Mouse (Mus musculus) spleen, adult 2 months (tissue): Measurements from ENCODE around the gene Sult1a1. TPM values are rescaled to one million over a fixed set of nuclear protein-coding genes. Genes with fewer than 3 reads are reported as not detected.

Experiments
- DNase-seq, 2 experiments: peaks; one replicate each; pipeline versions ENCODE4 v3.0.0 to v3.0.0-alpha.2; 2012 to 2021; ENCODE audit warnings: low spot score in 2 of 2, low read depth in 1 of 2
- H3K27ac ChIP-seq: fragments of 200-500 bp; 2 replicates; pipeline ENCODE4 v1.5.1; 2012; ENCODE audit warnings: low read length, inconsistent platforms; ENCODE audit not compliant: insufficient read depth
- H3K27me3 ChIP-seq: fragments of 200-500 bp; 2 replicates; pipeline ENCODE4 v1.6.1; 2012; ENCODE audit warnings: mild to moderate bottlenecking, moderate library complexity, low read length, inconsistent platforms; ENCODE audit not compliant: control insufficient read depth, insufficient read depth
- H3K36me3 ChIP-seq: fragments of 200-500 bp; 2 replicates; pipeline ENCODE4 v1.6.1; 2012; ENCODE audit warnings: mild to moderate bottlenecking, low read length, inconsistent platforms; ENCODE audit not compliant: control insufficient read depth, insufficient read depth
- H3K4me1 ChIP-seq: fragments of 200-500 bp; 2 replicates; pipeline ENCODE4 v1.6.1; 2011; ENCODE audit warnings: inconsistent platforms; ENCODE audit not compliant: control insufficient read depth, insufficient read depth, insufficient read length
- H3K4me3 ChIP-seq: fragments of 200-500 bp; 2 replicates; pipeline ENCODE4 v1.5.1; 2011; ENCODE audit warnings: mild to moderate bottlenecking, inconsistent platforms; ENCODE audit not compliant: insufficient read depth, insufficient read length; ENCODE audit errors: extremely low read depth
- CTCF ChIP-seq: fragments of 200-500 bp; IDR thresholded peaks from 2 replicates; pipeline ENCODE4 v1.5.1; 2011; ENCODE audit warnings: mild to moderate bottlenecking, inconsistent platforms; ENCODE audit not compliant: insufficient read depth, insufficient read length, insufficient replicate concordance; ENCODE audit errors: extremely low read depth
- POLR2A ChIP-seq: fragments of 200-500 bp; IDR thresholded peaks from 2 replicates; pipeline ENCODE4 v1.6.1; 2011; ENCODE audit warnings: low read depth, low read length, inconsistent platforms
- WGBS: fragments of 180-500 bp; shearing (Covaris S2); methylation state at CpG from one replicate; pipeline ENCODE4 v1.1.7; 2018; 5-methylcytosine and 5-hydroxymethylcytosine counted together
- polyA plus RNA-seq: library from polyadenylated mRNA; depleted of rRNA; stranded (reverse); fragments of >200 nt; gene quantifications from 2 replicates; pipeline ENCODE4 v1.2.3, GENCODE M21; 2012

Sult1a1 gene
- polyA plus RNA-seq, 1 experiment = 12.9 TPM

GRCm38 (mm10) chr7:126711910-126712309 lies 35.7 kb upstream of the Sult1a1 start:
- H3K4me3 ChIP-seq = no peak overlapping the region
- H3K27ac ChIP-seq = no peak overlapping the region
- TF ChIP-seq CTCF = no peak
- TF ChIP-seq POLR2A = no peak
- peaks cover 16% of the 10 kb centered on the region for H3K4me1 ChIP-seq
- no peak for DNase-seq
- H3K27me3 ChIP-seq = no peaks in the 10 kb centered on the region
- 88% methylated on average over 3 of the region's 3 CpGs for WGBS
- no peaks in the 10 kb centered on the region for H3K36me3 ChIP-seq

- Histone ChIP-seq H3K27me3 (no peaks in the 10 kb centered on the region), H3K4me1 (peaks cover 21% of the 10 kb centered on the region), H3K36me3 (no peaks in the 10 kb centered on the region), H3K27ac (no peak overlapping the region), H3K4me3 (no peak overlapping the region)
- 49% methylated on average over 2 of the region's 4 CpGs for WGBS
- no peak for DNase-seq
- no peak for TF ChIP-seq CTCF
- no peak for TF ChIP-seq POLR2A
Measured at GRCm38 (mm10) chr7:126710266-126710665, 34.0 kb upstream of the Sult1a1 start.

- H3K27ac ChIP-seq = peak overlapping the region; percentile 87
- peaks cover 21% of the 10 kb centered on the region for H3K4me1 ChIP-seq
- 70% methylated on average over 10 of the region's 10 CpGs for WGBS
- no peak overlapping the region for H3K4me3 ChIP-seq
- H3K36me3 ChIP-seq = peaks cover 3% of the 10 kb centered on the region; the same call in 1 of the 2 replicates
- no peak for DNase-seq
- H3K27me3 ChIP-seq = no peaks in the 10 kb centered on the region
- no peak for TF ChIP-seq CTCF
- no peak for TF ChIP-seq POLR2A
Measured at GRCm38 (mm10) chr7:126708175-126708952, 32.1 kb upstream of the Sult1a1 start.

GRCm38 (mm10) chr7:126707442-126708174 lies 31.4 kb upstream of the Sult1a1 start, which contains the start of gene Coro1a:
TSS of gene Coro1a (minus strand) at chr7:126707787.
- DNase-seq = peak; percentile 67 to 73
- Histone ChIP-seq H3K27me3 (no peaks in the 10 kb centered on the region), H3K36me3 (peaks cover 11% of the 10 kb centered on the region), H3K4me1 (peaks cover 21% of the 10 kb centered on the region), H3K27ac (peak within 1 kb of the TSS; percentile 87), H3K4me3 (no peak within 1 kb of the TSS)
- no peak; the same call in 1 of the 2 replicates for TF ChIP-seq POLR2A
- no peak for TF ChIP-seq CTCF
- 28% methylated on average over 19 of the region's 19 CpGs for WGBS

GRCm38 (mm10) chr7:126704121-126704980 lies 28.1 kb upstream of the Sult1a1 start:
- TF ChIP-seq CTCF (no peak), POLR2A (peak; percentile 96)
- Histone ChIP-seq H3K4me3 (peak overlapping the region; percentile 83), H3K4me1 (peaks cover 33% of the 10 kb centered on the region), H3K27me3 (no peaks in the 10 kb centered on the region), H3K36me3 (peaks cover 39% of the 10 kb centered on the region), H3K27ac (peak overlapping the region; percentile 100)
- 2% methylated on average over 39 of the region's 39 CpGs for WGBS
- peak; percentile 82 to 94 for DNase-seq

GRCm38 (mm10) chr7:126703757-126704077 lies 27.5 kb upstream of the Sult1a1 start:
- Histone ChIP-seq H3K27ac (peak overlapping the region; percentile 100), H3K4me1 (peaks cover 31% of the 10 kb centered on the region), H3K36me3 (peaks cover 44% of the 10 kb centered on the region), H3K4me3 (peak overlapping the region; percentile 83), H3K27me3 (no peaks in the 10 kb centered on the region)
- DNase-seq = no peak
- TF ChIP-seq CTCF = no peak
- no peak for TF ChIP-seq POLR2A
- 0% methylated on average over 7 of the region's 7 CpGs for WGBS
